Mouse (Mus musculus) layer of hippocampus, adult 2 months (tissue): ENCODE results near the gene Ppp1ca. TPM values are rescaled to one million over a fixed set of nuclear protein-coding genes. Genes with fewer than 3 reads are reported as not detected.

Experiments used
- DNase-seq, 2 experiments: peaks; one replicate each; pipeline ENCODE4 v3.0.0; 2022; ENCODE audit warnings: low spot score in 2 of 2
- H3K27ac ChIP-seq: fragments of 200-600 bp; 2 replicates; pipeline ENCODE4 v1.8.1; 2022
- H3K4me3 ChIP-seq: fragments of 200-600 bp; 2 replicates; pipeline ENCODE4 v1.8.1; 2022; ENCODE audit warnings: mild to moderate bottlenecking
- CTCF ChIP-seq: fragments of 200-600 bp; conservative IDR thresholded peaks from 2 replicates; pipeline ENCODE4 v1.8.1; 2022; ENCODE audit warnings: antibody characterized with exemption, mild to moderate bottlenecking, moderate library complexity
- total RNA-seq, 2 experiments: library from RNA; stranded (reverse); gene quantifications; 2 replicates each; pipeline ENCODE4 v1.2.3; 2021

Ppp1ca gene
- total RNA-seq, 2 experiments from 2014 or later = 263 to 276 TPM

DNA sequence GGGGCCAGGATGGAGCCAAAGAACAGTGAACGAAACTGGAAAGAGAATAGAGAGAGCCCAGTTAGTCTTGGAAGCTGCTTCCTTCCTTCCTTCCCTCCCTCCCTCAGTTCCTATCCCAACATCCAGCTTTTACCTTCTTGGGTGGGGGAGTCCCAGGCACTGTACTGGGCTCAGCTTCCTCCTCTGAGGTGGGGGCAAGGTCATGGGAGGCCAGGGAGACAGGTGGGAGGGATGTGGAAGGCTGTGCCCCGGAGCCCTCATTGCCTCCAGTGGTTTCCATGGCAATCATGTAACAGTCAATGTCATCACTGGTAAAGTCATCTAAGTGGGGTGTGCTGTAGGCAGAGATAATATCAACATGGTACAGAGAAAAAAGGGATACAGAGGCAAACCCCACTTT lies 4.2 kb downstream of the Ppp1ca start:
- H3K27ac ChIP-seq = peak overlapping the region; percentile 51; the same call in 1 of the 2 replicates
- no peak overlapping the region for H3K4me3 ChIP-seq
- DNase-seq = no peak
- TF ChIP-seq CTCF = no peak

GRCm38 (mm10) chr19:4196548-4196947 lies 4.7 kb downstream of the Ppp1ca start:
- Histone ChIP-seq H3K4me3 (no peak overlapping the region), H3K27ac (peak overlapping the region; percentile 51; the same call in 1 of the 2 replicates)
- TF ChIP-seq CTCF = no peak
- DNase-seq = no peak

DNA sequence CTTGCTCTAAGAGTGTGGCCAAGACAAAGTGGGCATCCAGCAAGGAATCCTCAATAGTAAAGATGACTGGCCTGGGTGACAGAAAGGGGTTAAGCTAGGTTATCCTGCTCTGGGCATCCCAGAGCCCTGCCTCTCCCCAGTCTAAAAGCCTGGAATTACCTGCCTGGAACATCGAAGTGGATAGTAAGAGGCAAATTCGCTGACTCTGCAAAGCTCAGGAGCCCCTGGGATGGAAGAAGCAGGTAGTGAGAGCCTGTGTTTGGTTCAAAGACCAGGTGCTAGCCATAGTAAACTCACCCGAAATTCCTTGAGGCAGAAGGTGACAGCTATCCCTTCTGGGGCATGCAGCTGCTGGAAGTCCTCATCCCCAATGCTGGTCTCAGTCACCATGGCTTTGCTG lies 5.3 kb downstream of the Ppp1ca start:
- DNase-seq = no peak
- Histone ChIP-seq H3K4me3 (no peak overlapping the region), H3K27ac (peak overlapping the region; percentile 51; the same call in 1 of the 2 replicates)
- no peak for TF ChIP-seq CTCF

DNA sequence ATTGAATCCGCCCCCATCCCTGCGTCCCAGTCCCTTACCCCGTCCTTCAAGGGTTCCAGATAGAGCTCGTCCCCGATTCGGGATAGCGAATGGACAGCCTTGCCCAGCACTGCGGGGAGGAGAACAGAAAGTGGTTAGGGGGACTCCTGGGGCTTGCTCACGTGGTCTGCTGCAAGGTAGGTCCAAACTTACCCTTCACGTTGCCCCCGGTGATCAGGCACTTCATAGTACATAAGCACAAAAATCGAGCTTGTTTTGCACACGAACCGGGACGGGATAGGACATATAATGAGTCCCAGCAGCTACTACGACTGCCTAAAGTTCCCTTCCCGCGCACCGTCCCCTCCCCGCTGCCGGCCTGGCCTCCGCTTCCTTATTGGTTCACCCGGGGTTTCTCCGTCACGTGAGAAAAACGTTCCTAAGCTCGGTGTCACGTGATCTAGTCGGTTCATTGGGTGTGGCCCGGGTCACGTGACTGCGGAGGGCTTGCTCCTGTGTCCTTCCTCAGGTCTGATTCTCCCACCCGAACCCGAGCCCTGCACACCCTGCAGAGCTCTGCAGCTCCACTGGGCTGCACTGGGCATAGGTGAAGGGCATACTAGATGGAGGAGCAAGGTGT lies 9.5 kb downstream of the Ppp1ca start, which contains the start of gene Rad9a:
TSS of gene Rad9a (minus strand) at position 372 of the 619 bp plus-strand sequence.
- Histone ChIP-seq H3K4me3 (peak within 1 kb of the TSS; percentile 74), H3K27ac (peak within 1 kb of the TSS; percentile 96)
- no peak for TF ChIP-seq CTCF

GRCm38 (mm10) chr19:4202149-4202548 lies 10.3 kb downstream of the Ppp1ca start:
- TF ChIP-seq CTCF = no peak
- peak overlapping the region; percentile 96 for H3K27ac ChIP-seq
- H3K4me3 ChIP-seq = peak overlapping the region; percentile 74
- DNase-seq = no peak

More for the DNA sequence above, 9.5 kb downstream of the Ppp1ca start, which contains the start of gene Rad9a:
- DNase-seq = peak; percentile 93 to 95

GRCm38 (mm10) chr19:4203148-4203547 lies 11.3 kb downstream of the Ppp1ca start:
- peak overlapping the region; percentile 96 for H3K27ac ChIP-seq
- DNase-seq = no peak
- TF ChIP-seq CTCF = no peak

DNA sequence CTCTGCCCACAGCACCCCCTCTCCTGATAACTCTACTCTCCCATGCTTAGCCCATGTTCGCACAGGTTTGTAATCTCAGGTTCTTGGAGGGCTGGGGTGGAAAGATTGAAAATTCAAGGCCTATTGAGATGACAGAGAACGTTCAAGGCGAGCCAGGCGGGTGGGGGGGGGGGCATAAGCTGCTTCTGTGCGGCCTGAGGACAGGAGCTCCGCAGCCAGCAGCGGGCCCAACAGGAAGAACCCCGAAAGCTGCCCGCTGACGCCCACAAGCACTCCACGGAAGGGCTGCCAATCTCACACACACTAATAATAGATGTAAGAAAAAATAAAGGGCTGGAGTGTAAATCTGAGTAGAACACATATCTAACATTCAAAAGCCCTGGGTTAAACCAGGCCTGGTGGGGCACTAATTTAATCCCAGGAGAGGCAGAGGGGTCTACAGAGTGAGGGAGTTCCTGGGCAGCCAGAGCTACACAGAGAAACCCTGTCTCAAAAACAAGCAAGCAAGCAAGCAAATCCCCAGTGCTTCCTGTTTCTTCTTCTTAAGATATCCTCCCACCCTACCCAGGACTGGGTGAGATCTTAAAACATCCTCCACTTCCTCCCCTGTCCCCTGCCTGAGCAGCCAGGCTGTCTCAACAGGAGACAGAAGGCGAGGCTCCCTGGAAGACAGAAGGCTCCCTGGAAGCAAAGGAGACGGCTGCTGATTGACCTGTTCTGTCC lies 11.9 kb downstream of the Ppp1ca start:
- no peak for DNase-seq
- no peak; the same call in 1 of the 2 replicates for TF ChIP-seq CTCF
- no peak overlapping the region for H3K4me3 ChIP-seq
- H3K27ac ChIP-seq = peak overlapping the region; percentile 96

More at GRCm38 (mm10) chr19:4203148-4203547, 11.3 kb downstream of the Ppp1ca start:
- no peak overlapping the region for H3K4me3 ChIP-seq

DNA sequence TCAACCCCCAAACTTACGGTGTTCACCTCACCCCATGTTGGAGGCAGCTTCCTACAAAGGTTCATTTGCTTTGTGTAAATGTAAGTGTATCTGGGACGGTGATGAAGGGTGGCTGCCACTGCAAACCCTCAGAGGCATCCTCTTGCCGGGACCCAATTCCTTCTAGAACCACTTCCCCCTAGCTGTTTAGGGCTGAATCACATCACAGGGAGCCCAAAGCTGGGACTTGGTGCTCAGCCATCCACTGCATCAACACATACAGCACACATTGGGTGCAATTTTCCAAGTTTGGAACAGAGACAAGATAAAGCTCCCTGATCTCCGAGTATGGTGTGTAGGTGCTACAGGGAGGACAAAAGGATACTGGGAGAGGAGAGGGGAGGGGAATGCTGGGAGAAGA lies 13.0 kb downstream of the Ppp1ca start:
- TF ChIP-seq CTCF = peak; percentile 51
- Histone ChIP-seq H3K27ac (no peak overlapping the region; the same call in 1 of the 2 replicates), H3K4me3 (no peak overlapping the region)
- no peak for DNase-seq

DNA sequence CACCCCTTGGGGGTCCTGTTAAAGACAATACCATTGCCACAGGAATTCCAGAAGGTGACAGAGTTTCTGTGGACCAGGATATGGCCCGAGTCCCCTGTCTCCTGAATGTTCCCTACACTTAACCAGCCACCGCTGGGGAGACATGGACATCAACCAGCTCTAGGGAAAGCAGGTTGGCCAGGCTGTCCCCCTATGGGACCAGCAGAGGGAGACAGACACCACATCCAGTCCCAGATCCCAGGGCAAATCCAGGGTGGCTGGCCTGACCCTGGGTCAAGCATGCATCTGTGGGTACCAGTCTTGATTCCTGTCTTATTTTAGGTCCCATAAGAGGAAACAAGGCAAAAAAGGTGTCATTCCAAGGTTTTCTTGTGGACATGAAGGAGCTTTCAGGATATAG lies 15.1 kb downstream of the Ppp1ca start:
- DNase-seq = peak in 1 of 2 experiments; percentile 68
- Histone ChIP-seq H3K4me3 (no peak overlapping the region), H3K27ac (no peak overlapping the region)
- TF ChIP-seq CTCF = peak; percentile 99

GRCm38 (mm10) chr19:4208563-4208962 lies 16.7 kb downstream of the Ppp1ca start:
- Histone ChIP-seq H3K27ac (no peak overlapping the region), H3K4me3 (no peak overlapping the region)
- no peak for TF ChIP-seq CTCF
- no peak for DNase-seq

DNA sequence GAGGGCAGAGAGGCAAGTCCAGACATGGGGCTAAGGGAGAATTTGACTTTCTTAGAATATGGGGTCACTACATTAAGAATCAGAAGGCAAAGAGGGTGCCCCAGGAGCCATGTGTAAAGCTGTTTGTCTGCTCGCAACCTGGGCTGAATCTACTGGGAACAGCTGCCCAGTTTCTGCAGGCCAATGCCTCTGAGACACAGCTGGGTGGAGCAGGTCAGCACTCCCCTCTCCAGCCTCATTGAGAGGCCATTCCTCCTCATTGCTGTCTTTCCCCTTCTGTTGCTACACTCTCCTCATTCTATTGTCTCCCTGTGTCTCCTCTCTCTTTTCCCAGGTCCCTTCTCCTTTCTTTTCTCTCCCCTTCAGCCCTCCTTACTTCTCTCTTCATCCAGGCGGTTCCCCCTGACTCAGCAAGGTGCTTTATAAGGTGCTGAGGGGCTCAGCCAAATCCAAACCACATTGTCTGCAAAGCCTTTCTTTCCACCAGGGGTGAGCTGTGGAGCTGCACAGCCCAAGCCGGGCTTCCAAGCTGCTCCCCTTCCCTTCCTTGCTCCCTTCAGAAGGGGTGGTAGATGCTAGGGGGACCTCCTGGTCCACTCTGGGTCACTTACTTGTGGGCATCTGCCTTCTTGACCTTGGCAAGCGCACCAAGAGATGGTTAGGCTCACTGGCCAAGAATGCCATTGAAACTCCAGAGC lies 20.2 kb downstream of the Ppp1ca start:
- Histone ChIP-seq H3K27ac (no peak overlapping the region), H3K4me3 (no peak overlapping the region)
- no peak for TF ChIP-seq CTCF
- DNase-seq = no peak

- H3K4me3 ChIP-seq = no peak overlapping the region
- no peak for DNase-seq
- TF ChIP-seq CTCF = no peak
- no peak overlapping the region for H3K27ac ChIP-seq
Measured at GRCm38 (mm10) chr19:4213524-4213974, 21.7 kb downstream of the Ppp1ca start.
